Mouse (Mus musculus) left cerebral cortex, postnatal 36 days (tissue): ENCODE measurements around the gene Agpat2. TPM values are rescaled to one million over a fixed set of nuclear protein-coding genes. Genes with fewer than 3 reads are reported as not detected.

Source experiments
- DNase-seq, 2 experiments: peaks; one replicate each; pipeline ENCODE4 v3.0.0; 2021 to 2022; ENCODE audit warnings: low spot score in 2 of 2, mixed read lengths in 1 of 2
- intact Hi-C: fragments of 180-260 bp; cut with DNase I; formaldehyde crosslinking; loops from one replicate; pipeline ENCODE4 v1.15.1; 2025
- total RNA-seq, 2 experiments: library from RNA; stranded (reverse); gene quantifications; 2 replicates each; pipeline ENCODE4 v1.2.3; 2021

The Agpat2 gene
- total RNA-seq, 2 experiments from 2014 or later = 1.5 to 1.6 TPM

DNA sequence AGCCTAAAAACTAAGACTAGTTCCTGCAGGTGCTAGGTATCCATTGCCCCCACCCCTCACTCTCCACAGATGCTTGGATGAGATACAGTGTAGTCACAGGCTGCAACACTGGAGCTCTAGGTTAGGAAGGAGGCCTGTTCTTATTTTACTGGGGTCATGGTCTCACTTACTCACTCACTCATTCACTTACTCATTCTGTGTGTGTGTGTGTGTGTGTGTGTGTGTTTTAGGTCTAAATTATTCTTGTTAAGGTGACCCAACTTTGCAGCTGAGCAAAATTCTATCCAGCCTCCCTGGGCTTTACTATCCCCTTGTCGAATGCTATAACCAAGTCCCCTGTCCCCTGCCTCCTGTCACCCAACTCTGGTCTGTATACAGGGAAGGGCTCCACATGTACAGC is 2.6 kb downstream of the Agpat2 start:
- DNase-seq = no peak
- intact Hi-C loops = no loop called here

DNA sequence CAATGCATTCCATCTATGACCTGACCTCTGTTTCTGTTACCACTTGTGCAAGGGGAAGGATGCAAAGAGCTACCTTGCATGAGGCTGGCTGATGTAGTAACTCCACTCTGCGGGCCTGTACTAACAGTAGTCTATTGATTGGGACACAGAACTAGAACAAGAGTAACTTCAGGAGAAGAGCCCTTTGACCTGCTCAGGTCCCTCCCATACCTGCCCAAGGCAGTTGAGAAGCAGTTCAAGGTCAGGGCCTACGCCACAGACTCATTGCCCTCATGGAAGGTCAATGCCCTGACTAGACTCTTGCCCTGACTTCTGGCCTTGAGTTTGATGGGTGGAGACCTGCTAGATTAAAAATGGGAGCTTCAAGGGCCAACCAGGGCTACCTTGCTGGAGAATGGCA is 3.6 kb downstream of the Agpat2 start:
- intact Hi-C loops = no loop called here
- no peak for DNase-seq

DNA sequence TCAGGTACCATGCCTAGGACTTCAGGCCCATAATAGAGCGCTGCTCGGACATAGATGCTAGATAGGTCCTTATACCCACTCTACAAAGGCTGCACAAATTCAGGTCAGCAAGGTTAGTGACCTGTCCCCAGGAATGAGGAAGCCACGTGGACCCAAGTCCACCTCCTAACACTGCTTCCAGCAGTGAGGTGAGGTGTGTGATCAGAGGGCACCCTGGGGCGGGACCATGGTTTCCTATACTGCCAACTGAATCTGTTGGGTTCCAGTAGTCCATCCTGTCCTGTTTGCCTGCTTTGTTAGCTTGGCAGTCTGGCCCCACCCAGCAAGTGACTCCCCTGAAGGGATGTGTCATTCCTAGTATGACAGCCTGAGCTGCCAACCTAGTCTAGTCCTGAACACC is 4.3 kb downstream of the Agpat2 start:
- DNase-seq = no peak
- intact Hi-C loops = no loop called here

DNA sequence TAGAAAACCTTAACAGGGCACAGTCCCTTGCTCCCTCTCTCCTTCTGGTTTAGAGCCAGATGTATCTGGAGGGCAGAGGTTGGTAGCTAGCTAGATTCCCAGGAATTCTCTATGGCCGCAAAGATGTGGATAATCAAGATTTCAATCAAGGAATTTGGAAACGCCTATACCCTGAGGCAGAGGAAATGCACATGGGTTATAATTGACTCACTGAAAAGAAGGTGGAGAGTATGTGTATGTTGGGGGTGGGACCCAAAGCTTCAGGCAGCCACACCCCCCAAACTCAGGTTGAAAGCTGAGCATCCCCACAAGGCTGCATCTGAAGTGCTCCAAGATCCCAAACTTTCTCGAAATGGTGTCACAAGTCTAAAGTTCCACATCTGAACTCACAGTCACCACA is 5.8 kb downstream of the Agpat2 start:
- DNase-seq = no peak
- intact Hi-C loops = no loop called here

DNA sequence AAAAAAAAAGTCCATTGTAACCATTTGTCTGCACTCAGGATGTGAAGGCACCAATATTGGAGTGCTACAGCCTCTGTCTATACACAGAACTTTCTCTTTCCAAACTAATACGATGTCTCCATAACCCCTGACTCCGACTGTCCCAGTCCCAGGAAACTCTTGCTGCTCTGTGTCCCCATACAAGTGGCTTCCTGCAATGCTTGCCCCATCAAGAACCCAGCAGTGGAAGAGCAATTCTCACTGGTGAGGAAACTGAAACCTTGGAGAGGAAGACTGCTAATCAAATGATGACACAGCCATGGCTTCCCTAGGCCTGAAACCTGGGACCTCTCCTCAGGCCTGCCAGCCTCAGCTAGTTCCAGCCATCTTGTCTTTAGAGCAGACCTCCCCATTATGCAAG is 6.4 kb downstream of the Agpat2 start:
- no peak for DNase-seq
- intact Hi-C loops = no loop called here

DNA sequence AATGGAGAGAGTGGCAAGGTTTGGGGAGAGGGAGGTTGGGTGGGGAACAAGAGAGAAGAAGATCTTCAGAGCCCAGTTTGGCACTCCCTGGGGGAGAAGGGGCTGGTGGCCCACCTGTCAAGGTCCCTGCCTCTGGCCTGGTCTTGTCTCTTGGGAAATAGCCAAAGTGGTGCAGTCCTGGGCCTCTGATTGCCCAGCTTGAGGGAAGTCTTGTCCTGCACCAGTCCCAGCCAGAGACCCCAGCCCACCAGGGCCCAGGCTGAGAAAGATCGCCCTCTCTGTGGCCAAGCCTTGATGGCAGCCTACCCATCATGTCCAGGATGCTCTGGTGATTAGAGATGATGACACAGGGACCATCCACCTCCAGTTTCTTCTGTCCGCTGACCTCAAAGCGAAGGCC is 7.3 kb downstream of the Agpat2 start:
- intact Hi-C loops = no loop called here
- DNase-seq = no peak

DNA sequence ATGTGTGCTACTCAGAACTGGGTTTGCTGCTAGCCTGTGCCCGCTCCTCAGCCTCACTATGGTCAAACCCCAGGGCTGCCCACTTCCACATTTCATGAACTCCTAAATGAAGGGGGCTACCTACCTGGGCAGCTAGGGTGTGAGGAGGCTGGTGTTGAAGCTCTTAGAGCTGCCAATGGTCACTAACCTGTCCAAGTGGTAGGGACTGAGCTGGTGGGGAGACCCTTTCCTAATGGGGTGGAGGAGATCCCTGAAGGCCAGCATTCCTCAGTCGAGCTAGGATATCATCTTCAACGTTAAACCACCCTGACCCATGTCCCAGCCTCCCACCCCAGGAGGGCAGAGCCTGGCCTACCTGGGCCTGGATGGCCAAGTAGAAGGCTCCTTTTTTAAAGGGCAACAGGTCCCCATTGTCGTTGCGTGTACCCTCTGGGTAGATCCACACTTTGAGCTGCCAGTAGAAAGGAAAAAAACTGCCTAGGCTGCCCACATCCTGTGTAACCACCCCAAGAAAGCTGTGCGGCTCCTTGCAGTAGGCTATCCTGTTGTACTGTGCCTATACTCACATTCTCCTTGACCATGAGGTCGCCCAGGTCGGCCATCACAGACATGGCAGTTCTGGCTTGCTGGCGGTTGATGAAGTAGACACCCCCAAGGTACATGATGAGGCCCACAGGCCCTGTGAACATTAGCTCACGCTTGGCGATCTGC is 8.3 kb downstream of the Agpat2 start:
- intact Hi-C loops = no loop called here
- DNase-seq = no peak

DNA sequence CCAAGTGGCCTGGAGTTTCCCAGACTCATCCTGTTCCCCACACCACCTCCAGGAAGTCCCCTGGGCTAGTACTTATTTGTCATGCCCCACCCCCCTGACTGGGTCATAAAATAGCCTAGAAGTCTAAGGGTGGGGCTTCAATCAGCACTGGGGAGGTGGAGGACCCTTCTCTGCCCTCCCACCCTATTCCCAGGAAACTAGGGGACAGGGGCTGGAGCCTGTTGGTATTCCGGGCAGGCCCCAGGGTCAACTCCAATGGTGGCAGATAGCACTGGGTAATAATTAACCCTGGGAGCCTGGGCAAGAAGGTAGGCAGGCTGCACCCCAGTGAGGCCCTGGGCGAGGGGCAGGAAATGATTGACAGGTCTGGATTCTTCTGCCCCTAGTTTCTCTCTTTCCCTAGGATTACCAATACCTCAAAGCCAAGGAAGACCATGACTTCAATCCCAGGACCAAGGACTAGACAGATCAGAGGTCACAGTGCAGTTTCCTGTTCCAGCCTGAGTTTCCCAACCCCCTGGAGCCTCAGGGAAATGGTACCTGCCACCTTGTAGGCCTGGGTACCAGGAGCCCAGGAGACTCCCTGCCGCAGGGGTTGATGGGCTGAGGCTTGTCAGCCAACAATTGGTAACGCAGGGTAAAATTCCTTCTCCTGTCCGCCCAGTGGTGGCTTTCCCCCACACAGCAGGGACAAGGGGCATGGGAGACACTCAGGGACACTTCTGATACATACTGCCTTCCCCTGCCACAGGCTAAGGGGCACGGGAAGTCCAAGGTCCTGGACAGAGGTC is 9.1 kb downstream of the Agpat2 start:
- no peak for DNase-seq
- intact Hi-C loops = no loop called here

DNA sequence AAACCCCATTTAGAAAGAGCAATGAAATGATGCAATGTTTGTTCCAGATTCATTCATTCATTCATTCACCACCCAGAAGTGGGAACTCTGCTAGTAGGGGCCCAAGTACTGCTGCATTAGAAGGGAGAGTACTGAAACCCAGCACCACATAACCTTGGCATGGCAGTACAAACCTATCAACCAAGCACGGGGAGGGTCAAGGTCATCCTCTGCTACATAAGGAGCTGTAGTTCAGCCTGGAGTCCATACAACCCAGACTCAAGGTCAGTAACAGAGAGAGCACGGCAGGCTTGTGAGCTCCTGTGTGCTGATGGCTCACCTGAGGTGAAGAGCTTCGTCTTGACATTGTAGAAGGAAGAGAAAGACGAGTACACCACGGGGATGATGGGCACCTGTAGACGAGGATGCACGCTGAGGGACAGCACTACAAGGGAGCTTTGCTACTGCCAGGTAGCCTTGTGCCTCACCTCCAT is 9.7 kb downstream of the Agpat2 start:
- DNase-seq = no peak
- intact Hi-C loops = no loop called here

DNA sequence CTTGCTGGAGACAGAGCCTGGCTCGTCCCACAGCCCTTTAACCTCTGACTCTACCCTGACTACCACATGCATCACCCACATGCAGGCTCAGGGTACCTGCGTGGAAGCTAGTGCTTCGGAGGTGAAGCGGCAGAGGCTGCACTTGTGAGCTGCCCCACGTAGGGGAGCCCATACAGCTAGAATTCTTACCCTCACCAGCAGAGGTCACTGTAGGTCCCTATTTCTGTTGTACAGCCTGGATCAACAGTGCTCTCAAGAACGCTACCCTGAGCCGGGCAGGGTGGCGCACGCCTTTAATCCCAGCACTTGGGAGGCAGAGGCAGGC is 10.2 kb downstream of the Agpat2 start:
- intact Hi-C loops = no loop called here
- DNase-seq = no peak

DNA sequence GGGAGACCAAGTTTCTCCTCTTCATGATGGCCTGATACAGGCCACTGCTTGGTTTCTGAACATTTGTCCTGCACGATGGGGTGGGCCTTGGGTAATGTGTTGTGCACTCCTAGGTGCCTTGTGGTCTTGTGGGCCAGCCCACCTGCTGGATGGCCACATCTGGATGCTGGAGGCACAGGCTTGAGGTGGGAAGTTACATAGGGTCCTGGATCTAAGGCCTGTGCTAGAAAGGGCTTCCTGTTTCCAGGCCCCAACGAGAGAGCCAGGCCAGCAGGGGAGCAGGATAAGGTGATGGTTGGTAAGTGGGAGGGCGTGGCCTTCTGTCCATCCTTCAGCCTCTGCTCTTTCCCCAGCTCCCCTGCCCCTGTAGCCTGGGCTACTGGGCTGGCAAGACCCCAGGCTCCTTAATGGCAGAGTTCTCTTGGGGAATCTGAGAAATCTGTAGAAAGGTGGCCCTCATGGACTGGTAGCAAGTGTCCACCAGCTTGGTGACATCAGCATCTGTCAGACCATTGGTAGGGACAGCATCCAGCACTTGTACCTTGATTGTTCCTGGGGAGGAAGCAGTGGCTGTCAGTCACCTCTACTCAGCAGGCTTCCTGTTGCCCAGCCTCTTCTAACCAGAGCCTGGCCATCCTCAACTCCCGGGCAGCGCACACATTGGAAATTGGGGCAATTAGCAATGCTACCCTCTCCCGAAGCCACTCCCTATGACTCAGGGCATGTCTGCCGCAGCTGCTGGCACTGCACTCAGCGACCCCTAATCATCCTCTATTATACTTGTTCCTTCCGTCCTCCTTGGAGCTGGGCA is 10.8 kb downstream of the Agpat2 start:
- no peak for DNase-seq
- intact Hi-C loops = no loop called here

DNA sequence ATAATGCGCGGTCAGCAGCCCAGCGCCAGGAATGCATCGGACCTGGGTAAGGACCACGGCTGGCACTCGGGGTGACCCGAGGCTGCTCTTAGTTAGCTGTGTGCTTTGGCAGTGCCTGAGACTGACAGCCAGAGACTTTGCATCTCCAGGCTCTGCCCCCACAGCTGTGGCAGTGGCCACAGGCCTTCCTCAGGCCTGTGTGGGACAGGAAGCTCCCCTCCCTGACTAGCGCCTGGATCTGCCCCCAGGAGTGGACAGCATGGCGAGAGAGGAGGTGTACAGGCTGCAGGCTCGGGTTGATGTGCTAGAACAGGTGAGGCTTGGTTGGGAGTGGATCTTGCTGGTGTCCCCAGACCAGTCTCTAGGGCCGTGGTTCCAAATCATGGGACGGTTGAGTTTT is 12.8 kb downstream of the Agpat2 start:
- intact Hi-C loops = no loop called here
- no peak for DNase-seq

DNA sequence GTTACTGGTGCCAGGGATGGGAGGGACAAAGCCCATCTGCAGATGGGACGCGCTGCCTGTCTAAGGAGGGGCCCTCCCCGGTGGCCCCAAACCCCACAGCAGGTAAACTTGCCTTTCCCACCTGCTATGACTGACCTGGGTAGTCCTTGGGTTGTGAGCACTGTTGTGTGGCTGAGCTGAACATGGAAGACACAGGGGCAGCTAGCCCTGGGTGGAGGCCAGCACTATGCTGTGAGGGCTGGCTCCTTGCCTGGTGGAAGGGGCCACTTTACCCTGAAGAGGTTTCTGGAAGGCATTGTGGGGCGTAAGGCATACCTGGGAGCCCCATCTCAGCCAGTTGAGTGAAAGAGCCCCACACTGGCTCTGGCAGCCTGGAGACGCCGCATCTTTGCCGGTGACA is 13.3 kb downstream of the Agpat2 start:
- no peak for DNase-seq
- intact Hi-C loops = no loop called here

DNA sequence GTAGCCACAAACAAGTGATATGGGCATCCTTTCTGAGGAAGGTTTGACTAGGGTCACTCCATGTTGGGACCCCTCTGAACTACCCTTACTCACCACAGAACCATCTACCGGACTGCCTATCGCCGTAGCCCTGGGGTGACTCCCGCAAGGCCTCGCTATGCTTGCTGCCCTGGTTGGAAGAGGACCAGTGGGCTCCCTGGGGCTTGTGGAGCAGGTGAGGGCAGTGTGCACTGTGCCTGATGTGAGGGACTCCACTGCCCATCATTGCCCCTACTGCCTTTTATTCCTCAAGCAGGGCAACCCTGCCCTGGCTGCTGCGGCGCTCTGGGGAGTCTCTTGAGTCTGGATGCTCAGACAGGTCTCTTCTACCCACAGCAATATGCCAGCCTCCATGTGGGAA is 13.9 kb downstream of the Agpat2 start:
- no peak for DNase-seq
- intact Hi-C loops = no loop called here

DNA sequence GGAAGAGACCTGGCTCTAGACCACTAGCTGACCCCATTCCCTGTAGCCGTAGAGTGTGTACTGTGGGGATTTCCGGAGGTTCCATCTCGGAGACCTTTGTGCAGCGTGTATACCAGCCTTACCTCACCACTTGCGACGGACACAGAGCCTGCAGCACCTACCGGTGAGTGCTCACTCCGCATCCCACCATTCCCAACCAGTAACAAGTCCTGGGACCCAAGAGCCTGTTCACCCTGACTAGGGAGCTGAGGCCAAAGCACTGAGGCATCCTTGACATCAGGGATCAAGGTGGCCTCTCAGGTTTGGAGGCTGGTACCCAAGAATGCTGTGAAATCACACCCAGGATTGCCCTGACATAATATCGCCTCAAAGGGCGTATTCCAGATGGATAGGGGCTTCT is 14.9 kb downstream of the Agpat2 start:
- intact Hi-C loops = no loop called here
- DNase-seq = no peak

DNA sequence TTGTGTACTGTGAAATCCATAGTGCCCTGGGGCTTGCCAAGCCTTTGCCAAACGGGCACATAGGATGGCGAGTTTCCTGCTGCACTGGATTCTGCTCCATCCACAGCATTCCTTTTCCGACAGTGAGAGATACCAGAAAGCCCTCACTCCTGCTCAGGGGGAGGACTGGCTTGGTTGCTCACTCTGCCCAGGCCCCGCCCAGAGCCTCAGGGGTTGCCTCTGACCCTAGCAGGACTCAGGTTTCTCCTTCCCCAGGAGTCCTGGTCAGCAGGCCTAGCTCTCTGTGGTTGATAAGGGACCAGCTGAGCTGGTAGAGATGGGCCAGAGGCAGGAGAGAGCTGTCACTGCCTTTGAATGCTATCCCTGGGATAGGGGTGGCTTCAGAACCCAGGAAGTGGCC is 15.6 kb downstream of the Agpat2 start:
- intact Hi-C loops = no loop called here
- DNase-seq = no peak

DNA sequence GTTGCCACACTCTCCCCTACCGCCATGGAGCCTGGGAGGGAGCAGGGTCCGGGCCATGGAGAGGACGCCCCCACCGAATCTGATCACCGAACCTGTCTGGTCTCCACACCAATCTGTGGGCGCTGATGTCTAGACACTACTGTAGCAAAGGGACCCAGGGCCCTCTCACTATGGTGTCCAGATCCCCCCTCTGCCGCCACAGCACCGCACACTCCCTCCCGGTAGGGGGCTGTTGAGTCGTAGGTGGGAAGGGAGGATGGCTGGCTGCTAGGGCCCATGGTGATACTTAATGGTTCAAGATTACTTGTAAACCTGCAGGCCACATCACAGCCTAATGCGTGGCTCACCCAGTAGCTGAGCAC is 17.2 kb downstream of the Agpat2 start:
- intact Hi-C loops = no loop called here
- DNase-seq = no peak

DNA sequence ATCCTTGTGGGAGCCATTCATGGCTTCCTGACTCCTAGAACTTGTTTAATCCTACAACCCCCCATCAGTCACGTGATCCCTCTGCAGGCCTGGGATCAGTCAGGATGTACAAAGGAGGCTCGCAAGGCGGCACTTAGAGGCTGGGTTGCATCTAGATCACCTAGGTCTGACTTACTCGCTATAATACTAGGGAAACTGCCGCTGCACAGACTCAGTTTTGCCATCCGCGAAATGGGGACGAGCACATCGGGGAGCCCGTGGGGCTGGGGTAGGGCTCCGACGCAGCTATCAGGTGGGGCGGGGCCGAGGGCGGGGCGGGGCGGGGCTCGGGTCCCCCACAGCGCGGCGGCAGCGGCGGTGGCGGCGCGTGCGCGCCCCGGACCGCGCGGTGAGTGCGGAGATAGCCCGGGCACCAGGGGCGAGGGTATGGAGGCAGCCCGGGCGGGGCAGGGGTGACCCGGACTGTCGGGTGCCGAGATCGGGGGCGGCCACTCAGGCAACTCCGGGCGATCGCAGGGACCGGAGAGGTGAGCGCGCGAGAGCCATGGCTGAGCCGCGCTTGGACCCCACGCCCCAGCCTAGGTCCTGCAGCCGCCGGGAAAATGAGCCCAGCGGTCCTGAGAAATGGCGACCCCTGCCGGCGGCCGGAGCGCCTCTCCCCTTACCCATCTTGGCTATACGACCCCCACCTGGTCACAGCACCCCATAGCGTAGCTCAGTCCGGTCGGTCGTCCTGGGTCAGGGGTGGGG is 17.7 kb downstream of the Agpat2 start, which contains the start of gene Gm20532:
TSS of gene Gm20532 (plus strand) at position 346 of the 750 bp plus-strand sequence.
- DNase-seq = peak; percentile 71 to 73

DNA sequence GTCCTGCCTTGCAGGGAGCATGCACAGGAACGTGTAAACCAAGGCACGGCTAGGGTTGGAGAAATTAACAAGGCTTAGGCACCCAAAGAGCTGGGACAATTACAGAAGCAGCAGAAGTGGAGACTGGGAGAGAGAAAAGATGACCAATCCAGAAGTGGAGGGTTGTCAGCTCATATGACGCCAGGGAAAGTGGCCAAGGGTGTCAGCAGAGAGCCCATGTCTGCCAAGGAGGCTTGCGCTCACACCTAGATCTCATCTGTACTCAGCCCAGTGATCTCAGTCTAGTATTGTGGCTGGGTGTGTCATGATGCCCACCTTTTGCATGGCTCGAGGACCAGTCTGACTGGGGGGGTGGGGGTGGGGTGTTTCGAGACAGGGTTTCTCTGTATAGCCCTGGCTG is 18.5 kb downstream of the Agpat2 start:
- intact Hi-C loops = no loop called here
- no peak for DNase-seq

More for the DNA sequence above, 17.7 kb downstream of the Agpat2 start, which contains the start of gene Gm20532:
- intact Hi-C loops = no loop called here

DNA sequence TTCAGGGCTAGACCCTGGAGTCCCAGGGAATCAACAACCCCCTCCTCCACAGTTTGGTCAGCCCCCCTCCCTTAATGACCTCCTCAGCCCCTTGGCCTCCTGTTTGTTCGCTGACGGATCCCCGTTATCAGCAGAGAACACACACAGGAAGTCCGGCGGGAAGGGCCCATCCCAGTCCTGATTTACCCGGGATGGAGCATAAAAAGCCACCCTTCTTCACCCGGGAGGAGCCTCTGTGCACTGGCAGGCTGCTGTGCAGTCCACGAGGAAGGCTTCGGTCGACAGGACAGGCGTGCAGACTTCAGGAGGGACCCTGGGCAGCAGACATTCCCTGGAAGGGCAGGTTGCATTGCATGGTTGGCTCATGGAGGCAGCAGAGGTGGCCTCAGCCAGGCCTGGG is 20.6 kb downstream of the Agpat2 start:
- intact Hi-C loops = no loop called here
- no peak for DNase-seq
